Mouse (Mus musculus): ENCODE results near the gene Lat2.

GRCm38 (mm10) chr5:134620457-134620856, 5.6 kb upstream of the Lat2 start:
- TF ChIP-seq POLR2A (IDR thresholded peaks at IDR 0.05; ENCODE audit: insufficient read depth, low read depth, low read length) = no peak
- TF ChIP-seq CTCF (IDR thresholded peaks at IDR 0.05; ENCODE audit: insufficient read depth, low read depth, low read length) = no peak
